Mouse (Mus musculus): ENCODE measurements around the gene Cacna1e.

Gene Cacna1e

DNA sequence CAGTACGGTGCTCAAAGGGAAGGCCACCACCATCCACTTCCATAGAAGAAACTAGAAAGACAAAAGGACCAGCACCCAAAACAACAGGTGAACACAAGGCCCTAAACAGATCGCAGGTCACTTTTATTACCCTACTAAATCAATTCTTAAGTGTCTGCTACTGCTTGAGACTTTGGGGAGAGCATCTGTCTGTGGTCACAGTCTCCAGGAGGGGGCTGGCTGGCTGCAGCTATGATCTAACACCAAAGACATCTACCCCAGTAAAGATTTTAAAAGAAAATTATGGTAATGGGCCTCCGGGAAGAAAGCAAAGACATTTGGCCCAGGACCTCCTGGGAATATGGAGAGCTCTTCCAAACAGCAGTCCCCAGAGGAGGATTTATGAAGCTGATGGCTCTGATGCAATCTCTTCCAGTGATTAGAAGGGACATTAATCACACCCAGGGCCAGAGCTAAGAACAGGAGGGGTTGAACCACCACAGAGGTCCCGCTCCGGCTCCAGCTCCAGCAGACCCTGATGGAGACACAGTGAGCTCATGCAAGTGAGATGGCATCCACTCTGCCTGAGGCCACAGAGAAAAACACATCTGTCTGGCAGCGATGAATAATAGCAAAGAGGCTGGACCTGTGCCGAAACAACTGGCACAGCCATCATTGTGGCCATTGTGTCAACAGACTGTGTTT is 178.3 kb downstream of the Cacna1e start:
- DNase-seq = no peak

DNA sequence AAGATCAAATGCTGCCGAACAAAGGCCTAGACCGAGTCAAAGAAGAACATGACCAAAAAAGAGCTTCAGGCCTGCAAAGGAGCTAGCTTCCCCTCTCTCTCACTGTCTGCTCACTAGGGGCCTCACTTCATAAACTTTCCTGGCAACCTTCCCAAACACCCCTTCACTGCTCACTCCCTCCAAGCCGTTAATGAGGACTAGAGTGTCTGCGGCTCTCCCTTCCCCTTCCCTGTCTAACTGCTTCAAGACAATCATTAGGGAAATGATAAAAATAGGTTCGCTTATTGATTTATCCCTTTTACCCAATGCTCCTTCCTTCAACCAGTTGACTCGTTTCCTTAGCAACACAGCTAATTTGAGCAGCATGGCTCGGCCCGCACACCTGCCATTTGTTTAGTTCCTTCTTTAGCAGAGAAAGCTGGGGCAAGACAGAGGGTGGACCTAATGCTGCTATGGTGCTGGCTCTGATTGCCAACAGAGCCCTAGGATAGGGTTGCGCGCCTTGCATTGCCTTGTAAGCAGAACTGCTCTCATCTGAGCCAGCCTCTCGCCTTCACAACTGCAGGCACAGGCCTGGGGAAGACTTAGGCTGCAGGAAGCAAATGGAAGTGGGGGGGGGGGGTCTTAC is 179.6 kb downstream of the Cacna1e start:
- no peak for DNase-seq

DNA sequence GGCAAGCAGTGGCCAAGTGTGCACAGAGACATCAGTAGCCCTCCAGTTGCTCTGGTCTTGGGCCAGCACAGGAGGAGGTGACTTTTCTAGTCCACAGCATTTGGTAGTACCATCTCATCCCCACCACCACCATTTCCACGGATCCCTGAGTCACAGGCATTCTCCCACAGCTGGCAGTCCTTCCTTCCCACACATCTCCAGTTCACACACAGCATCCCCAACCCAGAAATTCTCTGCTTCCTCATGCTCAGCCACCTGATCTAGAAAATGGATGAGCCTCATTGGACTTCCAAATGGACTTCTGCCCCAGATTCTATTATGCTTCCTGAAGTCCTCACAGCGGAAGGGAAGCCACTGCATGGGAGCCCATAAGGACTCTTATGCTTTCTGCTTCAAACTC is 181.7 kb downstream of the Cacna1e start:
- DNase-seq = no peak

DNA sequence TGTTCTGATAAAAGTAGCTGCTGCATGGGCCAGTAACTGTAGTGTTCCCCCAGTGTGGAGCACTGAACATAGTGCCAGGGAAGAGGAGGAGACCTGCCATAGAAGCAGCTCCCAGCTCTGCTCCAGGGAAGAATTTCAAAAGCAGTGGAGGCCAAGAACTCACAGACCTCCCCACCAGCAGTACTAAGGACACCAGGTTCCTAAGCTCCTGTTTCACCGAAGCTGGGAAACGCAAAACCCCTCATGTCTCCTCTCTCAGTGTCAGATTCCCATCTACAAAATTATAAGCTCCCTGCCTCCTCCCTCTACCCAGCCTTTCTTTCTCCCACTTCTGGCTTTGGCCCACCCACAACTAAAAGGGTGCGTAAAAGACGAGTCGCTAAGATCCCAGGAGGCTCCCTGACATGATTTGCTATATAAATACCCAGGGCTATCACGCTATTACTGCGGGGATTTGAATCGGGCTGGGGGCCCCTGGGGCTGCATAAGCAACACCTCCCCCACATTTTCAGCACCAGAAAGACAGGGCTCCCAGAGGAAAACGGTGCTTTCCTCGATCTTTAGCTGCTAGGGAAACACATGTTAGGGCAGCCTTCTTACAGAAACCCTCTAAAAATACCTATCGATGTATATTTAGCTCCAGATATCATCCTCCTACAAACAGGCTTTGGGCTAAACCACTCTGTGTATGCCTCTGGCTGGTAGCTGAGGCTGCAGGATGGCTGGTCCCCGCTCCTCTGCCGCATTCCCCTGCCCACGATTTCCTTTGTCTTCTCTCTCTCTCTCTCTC is 195.2 kb downstream of the Cacna1e start:
- DNase-seq = no peak

DNA sequence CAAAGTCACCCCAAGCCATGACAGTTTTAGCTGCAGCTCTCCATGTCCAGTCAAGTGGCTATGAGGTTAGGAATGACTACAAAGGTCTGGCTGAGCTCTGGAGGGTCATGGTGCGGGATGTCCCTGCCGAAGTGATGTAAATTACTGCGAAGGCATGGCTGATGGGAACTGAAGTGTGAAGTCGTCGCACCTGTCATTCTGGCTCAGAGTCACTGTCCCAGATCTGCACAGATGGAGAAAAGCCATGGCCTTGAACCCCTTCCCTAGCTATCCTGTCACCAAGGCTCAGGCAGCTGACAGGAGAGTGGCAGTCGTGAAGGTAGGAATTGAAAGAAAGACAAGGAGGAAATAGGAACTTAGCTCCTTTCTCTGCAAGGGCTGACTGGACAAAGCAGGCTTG is 197.4 kb downstream of the Cacna1e start:
- peak; percentile 37 for DNase-seq

DNA sequence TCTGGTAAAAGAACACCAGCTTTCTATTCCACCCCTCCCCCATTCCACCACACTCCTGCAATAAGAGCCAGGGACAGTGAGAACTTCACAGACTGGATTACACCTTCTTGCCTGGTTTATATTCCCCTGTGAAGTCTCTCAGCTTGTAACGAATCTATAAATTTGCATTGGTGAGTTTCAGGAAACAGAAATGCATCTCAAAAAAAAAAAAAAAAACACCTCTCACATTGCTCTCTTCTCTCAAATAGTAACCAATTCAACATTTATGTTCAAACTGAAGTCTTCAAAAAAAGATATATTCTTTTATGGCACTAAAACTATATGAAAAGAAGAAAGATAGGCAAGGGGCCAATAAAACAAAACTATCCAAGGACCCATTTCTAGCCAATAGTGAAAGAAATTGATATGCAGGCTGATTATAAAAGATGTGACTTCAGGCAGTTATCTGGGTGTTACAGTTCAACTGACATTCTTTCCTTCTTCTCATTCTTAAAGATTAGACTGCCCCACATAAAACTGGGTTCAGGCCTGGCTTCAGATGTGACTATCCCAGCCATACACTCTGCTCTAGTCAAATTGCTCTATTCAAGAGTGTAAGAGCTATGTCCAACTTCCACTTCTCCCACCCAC is 200.7 kb downstream of the Cacna1e start:
- DNase-seq = no peak

DNA sequence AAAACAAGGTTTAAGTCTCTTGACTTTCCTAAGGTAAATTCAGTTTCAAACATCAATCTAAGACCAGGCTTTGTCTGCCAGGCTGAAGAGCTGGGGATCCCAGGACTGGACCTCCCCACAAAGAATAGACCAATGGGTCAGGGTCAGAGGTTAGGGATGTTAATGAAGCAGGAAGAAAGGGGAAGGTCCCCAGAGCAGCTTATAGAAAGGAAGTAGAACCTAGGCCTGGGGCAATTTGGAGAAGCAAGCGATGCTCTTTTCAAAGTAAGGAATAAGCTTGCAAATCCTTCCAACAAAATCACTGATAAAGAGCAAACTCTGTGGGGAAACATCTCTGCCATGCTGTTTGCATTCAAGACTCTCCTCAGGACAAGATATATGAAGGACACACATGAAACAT is 205.3 kb downstream of the Cacna1e start:
- no peak for DNase-seq

DNA sequence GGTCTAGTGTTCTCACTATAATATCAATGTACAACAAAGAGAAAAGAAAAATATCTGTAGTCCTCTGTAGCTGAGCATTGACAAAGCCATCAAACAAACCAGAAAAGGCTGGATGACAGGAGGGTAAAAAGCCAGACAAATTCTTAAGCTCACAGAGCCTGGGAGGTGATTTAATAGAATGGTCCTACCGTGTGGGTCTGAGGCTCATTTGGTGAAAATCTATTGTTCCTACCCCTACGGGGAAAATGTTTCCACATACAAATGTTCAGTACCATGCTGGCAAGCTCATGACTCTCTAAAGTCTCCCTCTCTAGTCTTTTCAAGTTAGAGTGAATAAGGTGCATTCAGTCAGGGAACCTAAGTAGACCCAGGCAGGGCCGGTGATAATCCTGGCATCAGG is 206.2 kb downstream of the Cacna1e start:
- no peak for DNase-seq

DNA sequence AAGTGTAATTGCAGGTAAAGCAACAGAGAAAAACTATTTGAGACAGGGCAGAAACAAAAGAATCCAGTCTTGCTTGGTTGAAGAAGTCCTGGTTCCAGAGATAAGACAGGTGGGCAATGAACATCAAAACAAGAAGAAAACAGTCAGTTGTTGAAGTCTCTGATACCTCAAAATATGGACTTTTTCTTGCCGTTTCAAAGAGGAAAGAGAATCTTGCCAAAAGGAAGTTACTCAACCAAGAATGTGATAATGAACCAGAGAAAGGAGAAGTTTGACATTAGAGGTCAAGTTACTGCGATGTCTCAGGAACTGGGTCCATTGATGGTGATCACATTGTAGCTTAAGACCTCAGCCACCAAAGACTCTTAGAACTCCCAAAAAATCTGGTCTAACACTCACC is 206.6 kb downstream of the Cacna1e start:
- no peak for DNase-seq

DNA sequence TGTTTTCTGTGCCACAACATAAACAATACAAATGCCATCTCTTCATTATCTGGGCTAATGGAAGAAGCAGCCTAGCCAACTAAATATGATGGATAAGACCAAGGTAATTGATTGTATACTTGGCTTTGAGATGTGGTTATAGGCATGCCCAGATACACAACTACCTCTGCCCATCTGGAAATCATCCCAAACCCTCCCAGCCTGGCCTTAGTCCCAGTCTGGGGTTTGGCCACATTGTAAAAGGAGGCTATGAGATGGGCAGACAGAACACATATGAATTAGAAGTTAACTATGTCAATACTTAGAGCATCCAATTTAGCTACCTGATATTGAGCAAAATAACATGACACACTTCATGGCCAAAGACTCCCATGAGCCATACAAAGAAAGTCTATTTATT is 220.6 kb downstream of the Cacna1e start:
- no peak for DNase-seq

DNA sequence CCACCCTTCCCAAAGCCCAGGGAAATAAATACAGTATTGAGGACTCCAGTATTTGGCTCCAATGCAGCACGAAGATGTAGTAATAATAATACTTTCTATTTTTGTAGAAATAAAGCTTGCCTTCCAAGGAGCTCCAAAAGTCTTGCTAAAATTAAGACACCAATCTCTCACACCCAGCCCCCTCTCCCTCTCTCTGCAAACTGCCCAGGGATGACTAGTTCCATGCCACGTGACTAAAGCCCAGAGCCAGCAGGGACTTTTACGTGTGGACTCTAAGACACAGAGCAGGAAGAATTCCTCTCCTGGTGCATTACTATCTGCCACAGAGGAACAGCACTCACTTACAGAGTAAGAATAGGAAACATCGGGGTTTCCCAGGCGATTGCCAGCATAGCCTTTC is 222.3 kb downstream of the Cacna1e start:
- DNase-seq = no peak

DNA sequence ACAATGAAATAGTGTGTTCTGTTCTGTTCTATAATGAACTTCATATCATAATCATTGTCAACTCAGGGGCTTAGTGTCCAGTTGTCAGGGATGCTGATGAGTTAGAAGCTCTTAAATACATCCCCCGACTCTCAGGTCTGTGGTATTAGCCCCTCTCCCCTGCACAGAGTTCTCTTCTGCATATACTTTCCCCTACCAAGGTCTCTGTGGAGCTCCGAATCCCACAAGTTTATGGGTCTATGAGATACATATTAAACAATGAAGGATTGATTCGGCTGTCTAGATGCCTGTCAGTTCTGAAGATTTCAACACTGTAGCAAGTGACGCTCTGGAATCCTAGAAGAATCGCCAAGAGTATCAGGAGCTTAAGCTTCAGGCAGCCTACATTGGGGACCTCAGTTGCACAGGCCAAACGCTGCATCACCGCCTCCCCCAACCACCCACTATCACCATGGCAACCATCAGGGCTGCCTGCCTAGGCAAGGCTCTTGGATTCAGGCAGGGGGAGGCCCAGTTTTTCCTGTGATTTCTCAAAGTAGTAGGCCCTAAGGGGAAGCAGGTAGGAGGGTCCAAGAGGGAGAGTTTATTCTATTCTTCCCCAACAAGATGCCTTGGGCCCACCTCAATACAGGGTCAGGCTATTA is 223.0 kb downstream of the Cacna1e start:
- DNase-seq = no peak

DNA sequence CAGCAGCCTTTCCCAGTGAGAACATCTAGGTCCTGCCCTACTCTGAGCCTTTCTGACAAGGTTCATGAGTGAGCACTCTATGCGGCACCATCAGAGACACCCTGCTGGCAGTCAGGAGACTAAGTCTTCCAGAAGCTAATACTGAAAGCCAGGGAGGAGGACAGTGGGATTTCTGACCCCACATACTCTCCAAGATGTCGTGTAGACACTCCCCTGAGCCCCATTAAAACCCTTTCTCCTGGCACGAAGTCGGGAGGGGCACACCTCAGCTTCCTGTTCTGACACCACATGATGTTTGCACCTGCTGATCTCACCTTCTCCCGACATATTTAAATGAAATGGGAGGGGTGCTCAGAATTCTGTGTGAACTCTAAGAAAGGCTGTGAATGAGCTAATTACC is 226.9 kb downstream of the Cacna1e start:
- no peak for DNase-seq

DNA sequence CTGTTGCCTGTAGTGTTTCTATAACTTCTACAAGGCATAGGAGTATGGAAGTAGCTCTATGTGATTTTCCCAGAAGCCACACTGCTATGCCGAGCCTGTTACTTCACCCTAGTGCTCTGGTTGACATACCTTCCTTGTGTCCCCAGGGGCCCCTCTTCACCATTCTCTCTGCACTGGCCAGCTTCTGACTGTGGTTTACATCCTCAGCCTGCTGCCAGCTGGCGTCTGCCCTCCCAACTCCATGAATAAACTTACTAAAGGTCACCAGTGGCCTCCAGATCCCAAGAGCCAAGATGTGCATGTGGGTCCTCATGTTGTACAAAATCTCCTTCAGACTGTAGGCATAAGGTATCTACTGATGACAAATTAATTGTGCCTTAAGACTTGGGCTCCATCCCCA is 230.3 kb downstream of the Cacna1e start:
- no peak for DNase-seq

DNA sequence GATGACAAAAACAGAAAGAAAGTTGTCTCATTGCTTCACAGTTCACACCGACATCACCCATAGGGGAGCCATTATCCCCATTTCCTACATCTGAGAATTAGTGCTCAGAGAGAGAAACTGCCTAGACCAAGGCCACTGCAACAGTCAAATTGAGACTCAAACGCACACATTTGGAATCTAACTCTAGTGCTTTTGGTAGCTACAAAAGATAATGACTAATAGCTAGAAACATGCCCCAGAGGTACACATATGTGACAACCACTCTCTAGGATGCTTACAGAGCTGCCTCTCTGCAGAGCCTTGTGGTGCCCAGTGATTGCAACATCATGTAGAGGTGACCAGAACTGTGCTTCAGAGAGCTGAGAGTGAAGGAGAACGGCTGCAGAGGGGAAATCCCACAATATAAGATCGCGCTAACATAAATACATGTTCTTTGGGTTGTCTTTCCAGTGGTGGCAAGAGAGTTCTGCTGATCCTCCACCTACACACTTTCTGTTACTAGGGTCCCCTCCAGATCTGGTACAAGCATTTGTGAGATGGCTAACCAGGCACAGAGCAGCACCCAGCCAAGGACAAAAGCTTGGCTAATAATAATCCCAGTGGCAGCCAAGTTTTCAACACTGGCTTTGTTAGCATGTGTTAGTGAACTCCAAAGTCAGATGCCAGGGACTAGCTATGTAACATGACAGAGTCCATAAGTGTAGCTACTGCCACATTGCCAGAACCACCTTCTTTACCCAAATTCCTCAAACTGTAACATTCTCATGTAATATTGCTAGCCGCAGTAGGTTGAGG is 237.9 kb downstream of the Cacna1e start:
- no peak for DNase-seq

DNA sequence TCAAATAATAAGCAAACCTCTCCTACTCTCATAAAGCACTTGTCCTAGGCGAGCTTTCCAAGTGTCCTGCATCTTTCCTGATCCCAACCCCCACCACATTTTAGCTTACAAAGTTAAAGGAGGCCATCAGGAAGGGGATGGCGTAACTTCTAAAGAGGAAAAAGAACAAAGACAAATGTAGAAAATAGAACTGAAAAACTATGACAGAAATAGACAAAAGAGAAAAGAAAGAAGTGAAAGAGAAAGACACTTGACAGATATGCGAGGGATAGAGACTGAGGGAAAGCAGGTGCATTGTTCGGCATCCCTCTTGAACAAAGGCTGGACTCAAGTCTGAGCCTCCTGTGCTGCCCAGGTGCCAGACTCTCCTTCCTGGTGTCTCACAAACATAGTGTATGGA is 246.5 kb downstream of the Cacna1e start:
- DNase-seq = no peak

DNA sequence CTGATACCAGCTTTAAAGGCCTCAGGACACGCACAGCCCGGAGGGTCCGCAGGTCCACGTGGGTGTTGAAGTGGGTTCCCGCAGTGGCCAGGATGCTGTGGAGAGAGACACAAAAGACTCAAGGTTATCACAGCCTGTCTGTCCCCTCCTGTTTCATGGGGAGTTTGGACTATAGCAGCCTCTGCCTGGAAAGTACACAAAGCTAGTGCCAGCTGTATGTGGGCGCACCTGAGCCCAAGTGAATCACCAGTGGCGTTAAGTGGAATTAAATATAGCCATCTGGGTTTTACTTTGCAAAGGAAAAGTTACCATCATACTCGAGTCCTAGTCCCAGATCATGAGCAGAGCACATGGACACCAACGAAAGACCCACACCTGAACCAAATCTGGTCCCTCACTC is 248.5 kb downstream of the Cacna1e start:
- no peak for DNase-seq

DNA sequence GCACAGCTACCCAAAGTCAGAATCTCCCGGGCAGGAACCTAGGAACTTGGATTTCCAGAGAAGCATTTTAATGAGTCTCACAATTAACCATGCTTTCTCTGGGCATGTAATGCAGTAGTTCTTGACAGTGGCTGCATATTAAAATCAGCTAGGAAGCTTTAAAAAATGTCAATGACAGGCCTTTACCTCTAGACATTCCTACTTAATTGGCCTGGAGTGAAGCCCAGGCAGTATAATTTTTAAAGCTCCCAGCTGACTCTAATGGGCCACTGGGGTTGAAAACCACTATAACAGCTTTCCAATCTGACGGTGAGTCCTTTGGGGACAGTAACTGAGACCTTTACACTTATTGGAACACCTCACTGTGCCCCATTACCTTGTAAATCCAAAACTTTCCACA is 251.4 kb downstream of the Cacna1e start:
- no peak for DNase-seq

DNA sequence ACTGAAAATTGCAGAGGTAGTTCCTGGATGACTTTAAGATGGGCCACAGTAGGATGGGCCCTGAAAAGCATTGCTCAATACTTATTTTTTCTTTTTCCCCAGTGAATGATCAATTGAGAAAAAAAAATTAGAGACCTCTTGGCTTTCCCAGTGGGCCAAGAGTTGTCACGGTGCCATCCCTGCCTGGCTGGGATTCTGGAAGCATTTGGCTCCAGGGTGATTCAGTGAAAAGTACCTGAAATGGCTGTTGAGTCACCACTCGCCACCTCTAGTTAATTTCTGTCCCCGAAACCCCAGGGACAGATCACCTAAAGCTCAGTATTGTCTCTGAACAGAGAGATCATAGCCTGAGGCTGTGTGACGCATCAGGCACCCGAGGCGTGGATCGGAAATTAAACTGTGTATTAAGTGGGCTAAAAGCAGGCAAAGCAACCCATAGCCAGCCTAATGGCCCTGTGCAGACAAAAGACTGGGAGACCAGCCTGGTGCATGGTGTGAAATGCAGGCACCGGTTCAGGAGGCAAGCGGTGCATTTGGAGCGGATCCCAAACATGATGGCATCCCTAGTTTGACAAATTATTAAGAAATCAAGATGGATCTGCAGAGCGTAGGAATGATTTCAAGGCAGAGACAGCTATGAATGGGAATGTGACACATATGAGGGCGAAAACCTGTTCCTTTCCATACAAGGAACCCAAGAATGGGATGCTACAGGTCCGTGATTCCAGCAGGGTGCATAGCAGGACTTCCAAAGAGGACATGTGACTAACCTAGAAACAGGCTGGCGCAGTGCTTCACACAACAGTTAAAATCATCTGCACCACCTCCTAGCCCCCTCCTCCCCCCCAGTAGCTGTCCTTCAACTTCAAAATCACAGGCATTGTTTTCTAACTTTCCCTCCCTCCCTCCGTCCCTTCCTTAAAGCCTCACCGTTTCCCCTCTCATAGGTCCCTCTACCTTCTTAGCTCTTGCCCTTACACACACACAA is 261.3 kb downstream of the Cacna1e start:
- DNase-seq = peak; percentile 68

DNA sequence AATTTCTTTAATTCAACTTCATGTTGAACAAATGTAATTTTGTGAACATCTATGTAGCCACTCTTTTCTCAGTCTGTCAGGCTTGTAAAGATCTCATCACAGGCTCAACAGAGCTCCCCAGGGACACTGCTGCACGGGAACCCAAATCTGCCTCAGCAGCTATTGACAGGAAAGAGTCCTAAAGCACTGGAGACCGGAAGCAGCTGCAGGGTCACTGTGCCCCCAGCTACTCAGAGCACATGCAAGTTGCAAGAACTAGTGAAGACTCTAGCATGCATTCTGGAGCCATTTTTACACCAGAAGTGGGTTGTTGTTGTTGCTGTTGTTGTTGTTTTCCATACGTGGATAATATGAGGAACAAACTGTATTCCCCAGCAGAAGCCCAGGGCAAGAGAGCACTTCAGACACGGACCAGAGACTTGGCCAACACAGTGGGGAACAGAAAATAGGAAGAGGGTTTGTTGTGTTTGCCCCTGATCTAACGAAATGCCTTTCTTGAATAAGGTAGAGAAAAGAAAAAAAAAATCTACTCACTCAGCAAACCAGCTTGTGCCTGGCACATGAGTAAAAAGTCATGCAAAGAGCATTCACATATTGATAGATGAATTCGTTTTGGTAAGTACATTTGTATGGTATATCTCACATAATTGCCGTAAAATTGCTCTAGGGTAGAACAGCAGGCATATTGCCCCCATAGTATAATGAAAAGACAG is 266.4 kb downstream of the Cacna1e start:
- DNase-seq = no peak

Measured in cerebellum, adult 11 months (tissue).